Mouse (Mus musculus): ENCODE measurements around the gene Gpr25. TPM values are rescaled to one million over a fixed set of nuclear protein-coding genes. Genes with fewer than 3 reads are reported as not detected.

The Gpr25 gene
- not detected in 2 replicates for polyA plus RNA-seq (2016; fragmentation: Nextera tagmentation; extraction: Ambion mirVana)

- Histone ChIP-seq H3K9me3 (no peaks in the 10 kb centered on the region), H3K4me1 (peaks cover 20% of the 10 kb centered on the region), H3K4me3 (peak within 1 kb of the TSS; percentile 65), H3K27me3 (ENCODE audit: insufficient read depth, poor library complexity, severe bottlenecking) (peaks cover 80% of the 10 kb centered on the region), H3K27ac (peak within 1 kb of the TSS; percentile 77), H3K36me3 (no peaks in the 10 kb centered on the region)
- no peak for DNase-seq (ENCODE audit: low spot score)
- WGBS = 8% methylated on average over 28 of the region's 28 CpGs
Measured at GRCm38 (mm10) chr1:136260635-136261238, at the start of gene Gpr25. Gpr25 (minus strand) TSS chr1:136260873.

DNA sequence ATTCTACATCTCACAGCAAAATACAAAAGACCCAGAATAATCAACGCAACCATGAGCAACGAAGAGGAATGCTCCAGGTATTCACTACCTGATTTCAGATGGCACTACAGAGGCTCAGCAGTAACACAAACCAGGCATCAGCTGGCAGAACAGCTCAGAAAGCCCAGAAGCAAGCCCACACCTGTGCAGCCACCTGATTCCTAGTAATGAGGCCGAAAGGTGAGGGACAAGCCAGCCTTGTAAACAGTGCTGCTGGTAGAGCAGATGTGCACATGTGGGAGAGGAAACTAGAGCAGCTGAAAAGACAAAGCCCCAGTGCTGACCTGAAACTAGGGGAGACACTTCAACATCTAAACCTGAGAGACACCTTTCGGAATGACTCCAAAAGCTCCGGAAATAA is 48.5 kb upstream of the Gpr25 start:
- H3K36me3 ChIP-seq = no peaks in the 10 kb centered on the region
- no peaks in the 10 kb centered on the region for H3K4me1 ChIP-seq
- no peak for DNase-seq (ENCODE audit: low spot score)
- no peak overlapping the region for H3K27ac ChIP-seq
- 92% methylated on average over 5 of the region's 5 CpGs for WGBS
- H3K27me3 ChIP-seq (ENCODE audit: insufficient read depth, poor library complexity, severe bottlenecking) = no peaks in the 10 kb centered on the region
- H3K4me3 ChIP-seq = no peak overlapping the region
- H3K9me3 ChIP-seq = no peaks in the 10 kb centered on the region

- WGBS = 76% methylated on average over 3 of the region's 3 CpGs
- Histone ChIP-seq H3K4me1 (no peaks in the 10 kb centered on the region), H3K27ac (no peak overlapping the region)
Measured at GRCm38 (mm10) chr1:136306424-136306823, 45.8 kb upstream of the Gpr25 start.

GRCm38 (mm10) chr1:136293961-136294360 is 33.3 kb upstream of the Gpr25 start:
- Histone ChIP-seq H3K9me3 (no peaks in the 10 kb centered on the region), H3K36me3 (peaks cover 14% of the 10 kb centered on the region; the same call in 1 of the 2 replicates), H3K27me3 (ENCODE audit: insufficient read depth, poor library complexity, severe bottlenecking) (no peaks in the 10 kb centered on the region), H3K4me1 (no peaks in the 10 kb centered on the region), H3K27ac (no peak overlapping the region), H3K4me3 (no peak overlapping the region)
- no peak for DNase-seq (ENCODE audit: low spot score)

More at GRCm38 (mm10) chr1:136306424-136306823, 45.8 kb upstream of the Gpr25 start:
- Histone ChIP-seq H3K36me3 (peaks cover 10% of the 10 kb centered on the region; the same call in 1 of the 2 replicates), H3K9me3 (no peaks in the 10 kb centered on the region), H3K4me3 (no peak overlapping the region), H3K27me3 (ENCODE audit: insufficient read depth, poor library complexity, severe bottlenecking) (no peaks in the 10 kb centered on the region)
- no peak for DNase-seq (ENCODE audit: low spot score)

GRCm38 (mm10) chr1:136289803-136290202 is 29.1 kb upstream of the Gpr25 start:
- DNase-seq (ENCODE audit: low spot score) = no peak
- Histone ChIP-seq H3K36me3 (peaks cover 11% of the 10 kb centered on the region; the same call in 1 of the 2 replicates), H3K4me3 (no peak overlapping the region), H3K27me3 (ENCODE audit: insufficient read depth, poor library complexity, severe bottlenecking) (no peaks in the 10 kb centered on the region), H3K27ac (no peak overlapping the region), H3K9me3 (no peaks in the 10 kb centered on the region), H3K4me1 (no peaks in the 10 kb centered on the region)
- 56% methylated on average over 1 of the region's 1 CpGs for WGBS

DNA sequence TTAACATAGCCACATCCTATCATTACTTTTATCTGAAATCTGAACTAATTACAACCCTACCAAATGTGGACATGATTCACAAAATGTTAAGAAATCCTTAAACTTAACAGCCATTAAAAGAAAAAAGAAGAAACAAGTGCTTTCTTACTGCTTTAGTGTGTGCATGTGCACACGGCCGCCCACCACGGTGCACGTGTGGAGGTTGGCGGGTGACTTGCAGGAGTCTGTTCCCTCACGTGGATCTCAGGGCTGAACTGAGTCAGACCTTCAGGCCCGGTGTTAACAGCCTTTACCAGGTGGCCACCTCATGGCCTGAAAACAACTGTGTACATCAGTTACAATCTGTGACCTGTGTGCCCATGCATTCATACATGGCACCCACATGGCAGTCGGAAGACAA is 16.7 kb upstream of the Gpr25 start:
- H3K4me1 ChIP-seq = peaks cover 1% of the 10 kb centered on the region
- H3K9me3 ChIP-seq = no peaks in the 10 kb centered on the region
- whole genome bisulfite sequencing = 90% methylated on average over 8 of the region's 8 CpGs
- H3K36me3 ChIP-seq = peaks cover 90% of the 10 kb centered on the region
- no peak overlapping the region for H3K4me3 ChIP-seq
- no peak overlapping the region for H3K27ac ChIP-seq
- no peaks in the 10 kb centered on the region for H3K27me3 ChIP-seq (ENCODE audit: insufficient read depth, poor library complexity, severe bottlenecking)
- no peak for DNase-seq (ENCODE audit: low spot score)

GRCm38 (mm10) chr1:136268224-136268623 is 7.6 kb upstream of the Gpr25 start:
- H3K9me3 ChIP-seq = no peaks in the 10 kb centered on the region
- no peak overlapping the region for H3K27ac ChIP-seq
- WGBS = 83% methylated on average over 7 of the region's 7 CpGs
- H3K36me3 ChIP-seq = peaks cover 41% of the 10 kb centered on the region
- no peak overlapping the region for H3K4me3 ChIP-seq
- no peak for DNase-seq (ENCODE audit: low spot score)
- H3K27me3 ChIP-seq (ENCODE audit: insufficient read depth, poor library complexity, severe bottlenecking) = peaks cover 13% of the 10 kb centered on the region; the same call in 1 of the 2 replicates
- peaks cover 7% of the 10 kb centered on the region; the same call in 1 of the 2 replicates for H3K4me1 ChIP-seq

- DNase-seq (ENCODE audit: low spot score) = no peak
- Histone ChIP-seq H3K4me3 (no peak overlapping the region), H3K27me3 (ENCODE audit: insufficient read depth, poor library complexity, severe bottlenecking) (peaks cover 34% of the 10 kb centered on the region), H3K9me3 (no peaks in the 10 kb centered on the region), H3K36me3 (peaks cover 20% of the 10 kb centered on the region), H3K4me1 (peaks cover 7% of the 10 kb centered on the region; the same call in 1 of the 2 replicates), H3K27ac (no peak overlapping the region)
- WGBS = 27% methylated on average over 6 of the region's 6 CpGs
Measured at GRCm38 (mm10) chr1:136266127-136266526, 5.5 kb upstream of the Gpr25 start.

DNA sequence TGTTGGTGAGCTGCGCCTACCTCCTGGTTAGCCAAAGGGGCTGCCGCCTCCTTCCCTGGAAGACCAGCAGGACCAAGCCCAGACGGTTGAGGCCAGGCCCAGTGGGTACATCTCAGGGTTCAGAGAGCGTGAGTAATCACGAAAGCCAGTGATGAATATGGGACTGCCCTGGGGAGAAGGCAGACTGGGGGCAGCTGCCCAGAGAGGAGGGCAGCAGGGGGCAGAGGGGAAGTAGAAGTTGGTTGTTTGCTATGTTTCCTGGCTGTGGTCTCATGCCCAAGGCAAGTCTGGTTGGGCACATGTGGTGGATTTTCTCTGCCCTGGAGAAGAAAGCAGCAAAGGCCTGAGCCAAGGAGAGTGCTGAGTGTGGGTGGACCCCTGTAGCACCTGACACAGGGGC is 2.7 kb upstream of the Gpr25 start:
- no peak overlapping the region for H3K4me3 ChIP-seq
- H3K9me3 ChIP-seq = no peaks in the 10 kb centered on the region
- H3K4me1 ChIP-seq = peaks cover 23% of the 10 kb centered on the region
- no peak for DNase-seq (ENCODE audit: low spot score)
- peaks cover 4% of the 10 kb centered on the region; the same call in 1 of the 2 replicates for H3K36me3 ChIP-seq
- H3K27ac ChIP-seq = no peak overlapping the region
- peaks cover 61% of the 10 kb centered on the region for H3K27me3 ChIP-seq (ENCODE audit: insufficient read depth, poor library complexity, severe bottlenecking)
- 72% methylated on average over 5 of the region's 5 CpGs for WGBS

DNA sequence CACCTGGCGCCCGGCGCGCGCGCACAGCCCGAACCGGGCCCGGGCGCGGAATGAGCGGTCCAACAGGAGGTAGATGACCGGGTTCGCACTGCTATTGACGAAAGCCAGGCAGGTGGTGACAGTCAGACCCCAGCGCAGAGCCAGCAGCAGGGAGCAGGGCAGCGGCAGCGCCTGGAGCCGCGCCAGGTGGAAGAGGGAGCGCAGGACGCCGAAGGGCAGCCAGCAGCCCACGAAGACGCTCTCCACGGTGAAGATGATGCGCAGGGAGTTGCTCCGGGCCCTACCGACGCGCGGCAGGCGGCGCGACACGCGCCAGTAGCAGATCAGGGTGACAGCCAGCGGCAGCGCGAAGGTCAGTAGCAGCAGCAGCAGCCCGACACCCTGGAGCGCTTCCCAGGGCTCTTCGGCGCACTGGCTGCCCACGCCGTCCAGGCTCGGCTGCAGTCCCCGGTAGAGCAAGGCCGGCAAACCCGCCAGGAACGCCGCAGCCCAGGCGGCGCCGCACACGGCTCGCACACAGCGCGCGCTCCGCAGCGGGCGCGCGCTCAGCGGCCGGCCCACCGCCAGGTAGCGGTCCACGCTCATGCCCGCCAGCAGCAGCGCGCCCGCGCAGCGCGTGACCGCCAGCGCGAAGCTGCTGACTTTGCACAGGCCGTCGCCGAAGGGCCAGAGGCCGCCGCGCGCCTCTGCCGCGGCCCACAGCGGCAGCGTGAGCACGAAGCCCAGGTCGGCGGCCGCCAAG is 609 bp downstream of the Gpr25 start:
- H3K4me3 ChIP-seq = peak overlapping the region; percentile 65
- H3K36me3 ChIP-seq = no peaks in the 10 kb centered on the region
- H3K27ac ChIP-seq = peak overlapping the region; percentile 77
- H3K9me3 ChIP-seq = no peaks in the 10 kb centered on the region
- under 1% methylated on average over 92 of the region's 95 CpGs for WGBS
- peaks cover 26% of the 10 kb centered on the region for H3K4me1 ChIP-seq
- DNase-seq (ENCODE audit: low spot score) = no peak
- peaks cover 84% of the 10 kb centered on the region for H3K27me3 ChIP-seq (ENCODE audit: insufficient read depth, poor library complexity, severe bottlenecking)

- 0 out of 2 replicates have a peak overlapping the region, but pooled peaks have one; percentile 77 for H3K27ac ChIP-seq
- H3K27me3 ChIP-seq (ENCODE audit: insufficient read depth, poor library complexity, severe bottlenecking) = peaks cover 83% of the 10 kb centered on the region
- no peaks in the 10 kb centered on the region for H3K9me3 ChIP-seq
- peaks cover 28% of the 10 kb centered on the region for H3K4me1 ChIP-seq
- 3% methylated on average over 16 of the region's 16 CpGs for WGBS
- H3K4me3 ChIP-seq = peak overlapping the region; percentile 65
- DNase-seq (ENCODE audit: low spot score) = no peak
- no peaks in the 10 kb centered on the region for H3K36me3 ChIP-seq
Measured at GRCm38 (mm10) chr1:136259543-136259892, 1.2 kb downstream of the Gpr25 start.

- no peak overlapping the region for H3K27ac ChIP-seq
- peaks cover 75% of the 10 kb centered on the region for H3K27me3 ChIP-seq (ENCODE audit: insufficient read depth, poor library complexity, severe bottlenecking)
- WGBS = 75% methylated on average over 9 of the region's 9 CpGs
Measured at GRCm38 (mm10) chr1:136258495-136258894, 2.2 kb downstream of the Gpr25 start.

DNA sequence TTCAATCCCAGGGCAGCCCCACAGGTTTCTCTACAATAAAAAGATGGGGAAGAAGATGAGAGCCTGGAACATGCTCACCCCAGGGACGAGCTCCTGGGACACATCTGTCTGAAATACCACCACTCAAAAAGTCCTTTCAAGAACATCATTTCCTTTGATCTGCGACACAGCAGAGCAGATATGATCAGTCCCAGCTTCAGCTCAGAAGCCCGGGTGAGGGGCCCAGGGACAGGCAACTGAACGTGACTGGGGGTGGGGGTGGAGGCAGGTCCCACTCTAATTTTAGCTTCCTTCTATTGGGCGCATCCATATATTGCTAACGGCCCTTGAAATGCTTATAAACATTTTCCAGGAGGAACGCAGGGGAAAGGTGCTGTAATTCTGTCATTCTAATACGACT is 5.0 kb downstream of the Gpr25 start:
- no peak for DNase-seq (ENCODE audit: low spot score)
- Histone ChIP-seq H3K27ac (0 out of 2 replicates have a peak overlapping the region, but pooled peaks have one; percentile 36), H3K36me3 (no peaks in the 10 kb centered on the region), H3K4me3 (no peak overlapping the region), H3K4me1 (peaks cover 24% of the 10 kb centered on the region), H3K9me3 (no peaks in the 10 kb centered on the region), H3K27me3 (ENCODE audit: insufficient read depth, poor library complexity, severe bottlenecking) (peaks cover 47% of the 10 kb centered on the region)
- 30% methylated on average over 8 of the region's 8 CpGs for WGBS

More at GRCm38 (mm10) chr1:136258495-136258894, 2.2 kb downstream of the Gpr25 start:
- Histone ChIP-seq H3K4me3 (no peak overlapping the region), H3K4me1 (peaks cover 28% of the 10 kb centered on the region), H3K9me3 (no peaks in the 10 kb centered on the region), H3K36me3 (no peaks in the 10 kb centered on the region)
- DNase-seq (ENCODE audit: low spot score) = no peak

All from heart, embryonic 10.5 days (tissue).